In the genomic region with DNA sequence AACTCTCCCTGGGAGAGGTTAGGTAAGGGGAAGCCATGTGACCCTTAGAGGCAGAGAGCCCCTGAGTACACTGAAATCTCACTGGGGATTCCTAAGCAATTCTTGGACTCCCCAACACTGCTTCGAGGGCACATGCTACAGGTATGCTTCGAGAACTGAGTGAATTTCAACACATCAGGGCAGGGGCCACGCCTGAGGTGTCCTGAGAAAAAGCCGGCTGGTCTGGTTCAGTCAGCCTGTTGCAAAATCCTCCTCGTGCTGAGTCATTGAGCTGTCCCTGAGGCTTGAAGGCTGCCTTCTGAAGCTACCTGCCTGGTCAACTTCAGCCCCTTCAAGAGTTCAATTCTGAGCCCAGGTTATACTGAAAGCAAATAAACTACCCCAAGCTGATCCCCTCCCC, we compare ENCODE assay signal across 15 mouse cellular contexts.
DNase-seq lines count a peak whose midpoint lies in the region; ATAC-seq and TF ChIP-seq lines count a peak whose summit lies in the region.
"Had no signal": no experiment of that assay in that cellular context is flagged by ENCODE, and none has a peak within 500 bp of the region (broad histone marks: within the 10 kb centered on the region; RNA-seq: fewer than 3 reads in every experiment).

No protein-coding gene starts in this region.

- H3K27me3 ChIP-seq in limb, embryonic 10.5 days (ENCODE audit: low read depth, poor library complexity, severe bottlenecking) = peaks cover 8% of the 10 kb centered on the region; the same call in 1 of the 2 replicates
- H3K27me3 ChIP-seq in small intestine, adult 2 months (ENCODE audit: control insufficient read depth, insufficient read depth, low read length) = no peaks in the 10 kb centered on the region
- no peaks in the 10 kb centered on the region for H3K27me3 ChIP-seq in midbrain, embryonic 15.5 days (replicated peaks)
- H3K27me3 ChIP-seq: embryonic facial prominence, embryonic 12.5 days had no signal

- no peak overlapping the region for H3K4me3 ChIP-seq in limb, embryonic 10.5 days
- no peak overlapping the region for H3K4me3 ChIP-seq in small intestine, adult 2 months (ENCODE audit: low read depth, low read length)
- no peak overlapping the region for H3K4me3 ChIP-seq in midbrain, embryonic 15.5 days
- H3K4me3 ChIP-seq: embryonic facial prominence, embryonic 12.5 days; hindbrain, embryonic 10.5 days; myocyte had no signal

- DNase-seq in heart, adult 11 months = peak; percentile 77
- DNase-seq in heart, adult 18-20 months = no peak
- peak; percentile 51 for DNase-seq in adipocyte (ENCODE audit: low spot score)
- peak; percentile 38 for DNase-seq in limb, embryonic 10.5 days (ENCODE audit: low spot score)
- DNase-seq in cerebellum, postnatal 10 days = no peak
- no peak for DNase-seq in right cerebral cortex, postnatal 10 days (ENCODE audit: low spot score in 2 of 2)
- DNase-seq: cerebellum, adult 11 months; gastrocnemius, postnatal 14 days; right cerebral cortex, postnatal 25 days had no signal

- TF ChIP-seq CTCF in small intestine, adult 2 months (IDR thresholded peaks at IDR 0.05; ENCODE audit: extremely low read depth, insufficient read length, insufficient replicate concordance, low read depth, low read length) = no peak

- no peaks in the 10 kb centered on the region for H3K36me3 ChIP-seq in limb, embryonic 10.5 days
- H3K36me3 ChIP-seq in small intestine, adult 2 months (ENCODE audit: control insufficient read depth, insufficient read depth, low read length) = no peaks in the 10 kb centered on the region
- no peaks in the 10 kb centered on the region for H3K36me3 ChIP-seq in midbrain, embryonic 15.5 days (replicated peaks)
- H3K36me3 ChIP-seq: embryonic facial prominence, embryonic 12.5 days; hindbrain, embryonic 10.5 days had no signal

- no peak for TF ChIP-seq POLR2A in small intestine, adult 2 months (IDR thresholded peaks at IDR 0.05; ENCODE audit: low read depth, low read length)

- H3K4me1 ChIP-seq in limb, embryonic 10.5 days = peaks cover 13% of the 10 kb centered on the region
- H3K4me1 ChIP-seq in small intestine, adult 2 months (ENCODE audit: control insufficient read depth, insufficient read depth, insufficient read length, low read length) = peaks cover 9% of the 10 kb centered on the region; the same call in 1 of the 2 replicates
- no peaks in the 10 kb centered on the region for H3K4me1 ChIP-seq in midbrain, embryonic 15.5 days
- H3K4me1 ChIP-seq: embryonic facial prominence, embryonic 12.5 days; hindbrain, embryonic 10.5 days had no signal

- no peak for ATAC-seq in midbrain, embryonic 15.5 days (replicated peaks)

- H3K9me3 ChIP-seq in limb, embryonic 10.5 days (replicated peaks) = no peaks in the 10 kb centered on the region
- H3K9me3 ChIP-seq in midbrain, embryonic 15.5 days = no peaks in the 10 kb centered on the region
- H3K9me3 ChIP-seq: embryonic facial prominence, embryonic 12.5 days; hindbrain, embryonic 10.5 days had no signal

- WGBS in limb, embryonic 10.5 days = 66% methylated on average over 5 of the region's 5 CpGs
- WGBS in small intestine, adult 2 months = 18% methylated on average over 5 of the region's 5 CpGs
- WGBS in midbrain, embryonic 15.5 days = 70% methylated on average over 5 of the region's 5 CpGs

- no peak overlapping the region for H3K27ac ChIP-seq in limb, embryonic 10.5 days
- H3K27ac ChIP-seq in small intestine, adult 2 months (ENCODE audit: insufficient read depth, low read depth, low read length) = peak overlapping the region; percentile 33; the same call in 1 of the 2 replicates
- H3K27ac ChIP-seq in midbrain, embryonic 15.5 days = no peak overlapping the region
- H3K27ac ChIP-seq: embryonic facial prominence, embryonic 12.5 days; hindbrain, embryonic 10.5 days; liver, embryonic 14.5 days had no signal

- H3K9ac ChIP-seq in midbrain, embryonic 15.5 days = no peak overlapping the region
- H3K9ac ChIP-seq: embryonic facial prominence, embryonic 12.5 days; liver, embryonic 14.5 days had no signal

- H3K4me2 ChIP-seq in midbrain, embryonic 15.5 days = no peak overlapping the region
- H3K4me2 ChIP-seq: embryonic facial prominence, embryonic 12.5 days had no signal

Comparison
In these comparisons a context has a peak if more than half of its experiments do, and no peak if none do; other contexts are left out.
1. DNase-seq: peak in heart, adult 11 months (single experiment), adipocyte (single experiment) and limb, embryonic 10.5 days (single experiment); none in heart, adult 18-20 months (0 of 2), cerebellum, postnatal 10 days (0 of 2) and right cerebral cortex, postnatal 10 days (0 of 2).